Comparison of ENCODE assay signal across 9 mouse cellular contexts in genomic region chr5:108034194-108034593, GRCm38 (mm10). TPM values are rescaled to one million over a fixed set of nuclear protein-coding genes. Genes with fewer than 3 reads are reported as not detected.
DNase-seq lines count a peak whose midpoint lies in the region; TF ChIP-seq lines count a peak whose summit lies in the region.
"Had no signal": no experiment of that assay in that cellular context is flagged by ENCODE, and none has a peak within 500 bp of the region (broad histone marks: within the 10 kb centered on the region; RNA-seq: fewer than 3 reads in every experiment).

No protein-coding gene starts in this region.

- TF ChIP-seq POLR2A in brain, embryonic 14.5 days (IDR thresholded peaks at IDR 0.05; ENCODE audit: borderline replicate concordance, extremely low read depth, insufficient read depth, insufficient read length, poor library complexity, severe bottlenecking) = no peak

- peak; percentile 70 for TF ChIP-seq CTCF in left cerebral cortex, adult 2 months (IDR thresholded peaks at IDR 0.05)
- TF ChIP-seq CTCF in brain, embryonic 14.5 days (IDR thresholded peaks at IDR 0.05; ENCODE audit: borderline replicate concordance, extremely low read depth, insufficient read depth, insufficient read length) = peak; percentile 42

- intact Hi-C loops in left cerebral cortex, adult 2 months (cut with DNase I) = loop anchor here (1.0 to 5.0 kb wide), 3 partner anchors 48 to 129 kb away; no protein-coding TSS in a partner anchor

- DNase-seq in cerebellum, adult 18-20 months = peak; percentile 30 to 43
- no peak for DNase-seq in cerebellum, postnatal 4 days (ENCODE audit: low spot score in 2 of 2)
- DNase-seq in left cerebral cortex, adult 2 months (ENCODE audit: extremely low spot score in 1 of 2, low spot score in 2 of 2) = no peak
- no peak for DNase-seq in left cerebral cortex, adult 8-10 months (ENCODE audit: low spot score in 2 of 2)
- DNase-seq in brain, embryonic 14.5 days (ENCODE audit: low read depth) = peak; percentile 88
- peak; percentile 81 for DNase-seq in induced T-regulatory cell, adult 2 months (ENCODE audit: low read depth)
- DNase-seq in skeletal muscle tissue, adult 2 months (ENCODE audit: low read depth, low spot score) = peak; percentile 55
- no peak for DNase-seq in urinary bladder, postnatal 4 days (ENCODE audit: low spot score in 2 of 2)

- no peak overlapping the region for H3K4me3 ChIP-seq in left cerebral cortex, adult 2 months
- H3K4me3 ChIP-seq: heart, embryonic 13.5 days had no signal

- no peak overlapping the region for H3K27ac ChIP-seq in left cerebral cortex, adult 2 months
- H3K27ac ChIP-seq: heart, embryonic 13.5 days had no signal

RNA-seq across cellular contexts. Expression of gene Mtf2, which starts 31.3 kb away (rescaled TPM):
- 10 to 100 TPM; 63.9 to 68.0 TPM for total RNA-seq in left cerebral cortex, adult 2 months (2021)
- total RNA-seq in left cerebral cortex, adult 8-10 months (2022) = 10 to 100 TPM; 54.6 to 62.5 (median 59.9) TPM
- polyA plus RNA-seq in brain, embryonic 14.5 days (2012; rRNA removed) = 75.2 and 77.6 TPM in 2 replicates

RNA-seq across cellular contexts. Expression of gene Fam69a, which starts 47.3 kb away (rescaled TPM):
- total RNA-seq in left cerebral cortex, adult 2 months (2021) = 10 to 100 TPM; 27.1 to 31.7 TPM
- 10 to 100 TPM; 31.2 to 44.1 (median 36.6) TPM for total RNA-seq in left cerebral cortex, adult 8-10 months (2022)
- polyA plus RNA-seq in brain, embryonic 14.5 days (2012; rRNA removed) = 12.9 and 18.9 TPM in 2 replicates

Comparison
In these comparisons a context has a peak if more than half of its experiments do, and no peak if none do; other contexts are left out.
1. DNase-seq: peak in cerebellum, adult 18-20 months (2 of 2), brain, embryonic 14.5 days (single experiment), induced T-regulatory cell, adult 2 months (single experiment) and skeletal muscle tissue, adult 2 months (single experiment); none in cerebellum, postnatal 4 days (0 of 2), left cerebral cortex, adult 2 months (0 of 2), left cerebral cortex, adult 8-10 months (0 of 2) and urinary bladder, postnatal 4 days (0 of 2).